Mouse (Mus musculus): ENCODE measurements around the gene Sec24b. TPM values are rescaled to one million over a fixed set of nuclear protein-coding genes. Genes with fewer than 3 reads are reported as not detected.

The Sec24b gene
- total RNA-seq, 2 experiments from 2014 or later = 19.8 to 20.3 TPM

Other genes with a start within 250 kb of the Sec24b start
- gene Rrh, start 239.0 kb downstream of the Sec24b start, total RNA-seq (2021) = not detected
- 10 to 100 TPM; 14.6 to 14.8 TPM for gene Gar1, start 230.2 kb downstream of the Sec24b start, total RNA-seq (2021)
- not detected for gene Cfi, start 225.7 kb downstream of the Sec24b start, total RNA-seq (2021)
- 10 to 100 TPM; 58.3 to 84.7 TPM for gene Pla2g12a, start 182.9 kb downstream of the Sec24b start, total RNA-seq (2021)
- gene Casp6, start 160.1 kb downstream of the Sec24b start, total RNA-seq (2021) = 1 to 10 TPM; 3.2 to 3.6 TPM
- 1 to 10 TPM; 1.0 to 1.4 TPM for gene Mcub, start 91.3 kb downstream of the Sec24b start, total RNA-seq (2021)
- gene Col25a1, start 69.9 kb upstream of the Sec24b start, total RNA-seq (2021) = under 1 TPM; 0.29 to 0.31 TPM

All from gastrocnemius, postnatal 25 days (tissue).